Mouse (Mus musculus) limb, embryonic 15.5 days (tissue): Measurements from ENCODE around the gene Ddx19b. TPM values are rescaled to one million over a fixed set of nuclear protein-coding genes. Genes with fewer than 3 reads are reported as not detected.
A peak's percentile ranks its signal among the peaks of the same experiment; 100 is the strongest.

Source experiments
- ATAC-seq: fragments of 200-750 bp; cut with Nextera tagmentation; 2 replicates; pipeline ENCODE4 v1.8.0; 2017; ENCODE audit warnings: low read depth, moderate TSS enrichment; ENCODE audit not compliant: insufficient number of reproducible peaks, low FRiP score, low TSS enrichment
- H3K27ac ChIP-seq: fragments of 300-500 bp; sonication (generic); 2 replicates; pipeline ENCODE4 v1.5.1; 2015; ENCODE audit warnings: moderate library complexity, mild to moderate bottlenecking, inconsistent platforms
- H3K27me3 ChIP-seq: fragments of 300-500 bp; sonication (generic); 2 replicates; pipeline ENCODE4 v1.6.1; 2015; ENCODE audit warnings: inconsistent platforms
- H3K36me3 ChIP-seq: fragments of 300-500 bp; sonication (generic); 2 replicates; pipeline ENCODE4 v1.6.1; 2015; ENCODE audit warnings: inconsistent platforms
- H3K4me1 ChIP-seq: fragments of 300-500 bp; sonication (generic); 2 replicates; pipeline ENCODE4 v1.6.1; 2015; ENCODE audit warnings: inconsistent platforms
- H3K4me2 ChIP-seq: fragments of 300-500 bp; sonication (generic); 2 replicates; pipeline ENCODE4 v1.6.1; 2015; ENCODE audit warnings: mild to moderate bottlenecking, inconsistent platforms
- H3K4me3 ChIP-seq: fragments of 300-500 bp; sonication (generic); 2 replicates; pipeline ENCODE4 v1.5.1; 2015; ENCODE audit warnings: mild to moderate bottlenecking, inconsistent platforms
- H3K9ac ChIP-seq: fragments of 300-500 bp; sonication (generic); 2 replicates; pipeline ENCODE4 v1.6.1; 2015; ENCODE audit warnings: inconsistent platforms
- H3K9me3 ChIP-seq: fragments of 300-500 bp; sonication (generic); 2 replicates; pipeline ENCODE4 v1.6.1; 2016; ENCODE audit warnings: inconsistent platforms
- WGBS: fragments of 180-500 bp; shearing (Covaris S2); methylation state at CpG from one replicate; pipeline ENCODE4 v1.1.7; 2015; 5-methylcytosine and 5-hydroxymethylcytosine counted together
- polyA plus RNA-seq: library from polyadenylated mRNA; unstranded; fragments of >200 nt; fragmentation: Nextera tagmentation; extraction: Ambion mirVana; gene quantifications from 2 replicates; pipeline ENCODE4 v1.2.1, GENCODE M21; 2015

The Ddx19b gene
- polyA plus RNA-seq, 1 experiment from 2014 or later = 4.9 TPM

DNA sequence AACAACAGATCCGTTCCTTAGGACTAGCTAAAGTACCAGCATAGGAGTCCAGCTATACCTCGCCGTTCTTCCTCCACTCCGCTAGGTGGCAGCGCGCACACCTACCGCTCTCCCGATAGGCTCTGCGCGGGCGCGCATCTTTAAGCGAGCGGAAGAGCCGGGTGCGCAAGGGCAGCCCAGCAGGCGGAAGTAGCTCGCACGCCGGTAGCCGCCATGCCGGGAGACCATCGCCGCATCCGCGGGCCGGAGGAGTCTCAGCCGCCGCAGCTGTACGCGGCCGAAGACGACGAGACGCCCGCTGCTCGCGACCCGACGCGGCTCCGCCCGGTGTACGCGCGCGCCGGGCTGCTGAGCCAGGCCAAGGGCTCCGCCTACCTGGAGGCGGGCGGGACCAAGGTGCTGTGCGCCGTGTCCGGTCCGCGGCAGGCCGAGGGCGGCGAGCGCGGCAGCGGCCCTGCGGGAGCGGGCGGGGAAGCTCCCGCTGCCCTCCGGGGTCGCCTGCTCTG, 24.7 kb upstream of the Ddx19b start, which contains the start of gene Exosc6:
TSS of gene Exosc6 (plus strand) at position 182 of the 506 bp plus-strand sequence.
- Histone ChIP-seq H3K27me3 (no peaks in the 10 kb centered on the region), H3K4me1 (peaks cover 19% of the 10 kb centered on the region), H3K4me2 (peak within 1 kb of the TSS; percentile 89), H3K9me3 (no peaks in the 10 kb centered on the region), H3K36me3 (peaks cover 57% of the 10 kb centered on the region), H3K9ac (peak within 1 kb of the TSS; percentile 82), H3K4me3 (peak within 1 kb of the TSS; percentile 96), H3K27ac (peak within 1 kb of the TSS; percentile 86)
- peak; percentile 87 for ATAC-seq
- WGBS = under 1% methylated on average over 49 of the region's 68 CpGs

- WGBS = 67% methylated on average over 2 of the region's 2 CpGs
- peak overlapping the region; percentile 96; the same call in 1 of the 2 replicates for H3K4me3 ChIP-seq
- no peaks in the 10 kb centered on the region for H3K9me3 ChIP-seq
- no peak overlapping the region for H3K27ac ChIP-seq
- H3K27me3 ChIP-seq = no peaks in the 10 kb centered on the region
- peaks cover 15% of the 10 kb centered on the region for H3K4me1 ChIP-seq
- H3K9ac ChIP-seq = no peak overlapping the region
- no peak overlapping the region for H3K4me2 ChIP-seq
- H3K36me3 ChIP-seq = peaks cover 62% of the 10 kb centered on the region
- ATAC-seq = no peak
These were observed 24.1 kb upstream of the Ddx19b start for GRCm38 (mm10) chr8:111055661-111056060.

- WGBS = 91% methylated on average over 17 of the region's 17 CpGs
- no peak for ATAC-seq
- H3K9ac ChIP-seq = no peak overlapping the region
- H3K4me1 ChIP-seq = peaks cover 15% of the 10 kb centered on the region
- no peaks in the 10 kb centered on the region for H3K9me3 ChIP-seq
- H3K27ac ChIP-seq = no peak overlapping the region
- H3K4me2 ChIP-seq = no peak overlapping the region
- peaks cover 67% of the 10 kb centered on the region for H3K36me3 ChIP-seq
- H3K4me3 ChIP-seq = no peak overlapping the region
- no peaks in the 10 kb centered on the region for H3K27me3 ChIP-seq
These were observed 23.6 kb upstream of the Ddx19b start for GRCm38 (mm10) chr8:111055031-111055634.

DNA sequence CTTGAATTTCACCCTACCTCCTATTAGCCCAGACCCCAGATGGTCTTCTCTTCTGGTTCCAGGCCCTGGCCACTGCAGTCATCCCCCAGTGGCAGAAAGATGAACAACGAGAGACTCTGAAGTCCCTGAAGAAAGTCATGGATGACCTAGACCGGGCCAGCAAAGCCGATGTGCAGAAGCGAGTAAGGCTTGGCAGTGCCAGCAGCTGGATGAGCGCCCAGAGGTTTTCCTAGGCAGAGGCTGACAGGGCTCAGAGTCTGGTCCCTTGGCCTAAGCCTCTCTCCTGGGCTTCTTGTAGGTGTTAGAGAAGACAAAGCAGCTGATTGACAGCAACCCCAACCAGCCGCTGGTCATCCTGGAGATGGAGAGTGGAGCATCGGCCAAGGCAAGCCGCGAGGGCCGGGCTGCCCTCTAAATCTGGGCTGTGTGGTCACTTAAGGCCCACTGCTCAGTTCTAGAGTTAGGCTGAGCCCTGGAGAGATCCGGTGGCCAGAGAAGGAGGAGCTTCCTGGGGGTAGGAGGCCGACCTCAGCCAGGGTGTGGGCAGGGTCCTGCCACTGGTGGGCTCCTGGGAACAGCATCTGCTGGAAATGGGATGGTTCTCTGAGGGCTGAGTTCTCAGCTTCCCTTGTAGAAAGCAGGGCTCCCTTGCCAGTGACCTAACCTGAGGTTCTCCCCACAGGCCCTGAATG, 22.4 kb upstream of the Ddx19b start:
- Histone ChIP-seq H3K4me1 (peaks cover 12% of the 10 kb centered on the region), H3K27ac (no peak overlapping the region), H3K27me3 (no peaks in the 10 kb centered on the region), H3K9me3 (no peaks in the 10 kb centered on the region), H3K4me3 (no peak overlapping the region), H3K4me2 (no peak overlapping the region), H3K9ac (no peak overlapping the region), H3K36me3 (peaks cover 77% of the 10 kb centered on the region)
- ATAC-seq = no peak
- WGBS = 91% methylated on average over 12 of the region's 12 CpGs

DNA sequence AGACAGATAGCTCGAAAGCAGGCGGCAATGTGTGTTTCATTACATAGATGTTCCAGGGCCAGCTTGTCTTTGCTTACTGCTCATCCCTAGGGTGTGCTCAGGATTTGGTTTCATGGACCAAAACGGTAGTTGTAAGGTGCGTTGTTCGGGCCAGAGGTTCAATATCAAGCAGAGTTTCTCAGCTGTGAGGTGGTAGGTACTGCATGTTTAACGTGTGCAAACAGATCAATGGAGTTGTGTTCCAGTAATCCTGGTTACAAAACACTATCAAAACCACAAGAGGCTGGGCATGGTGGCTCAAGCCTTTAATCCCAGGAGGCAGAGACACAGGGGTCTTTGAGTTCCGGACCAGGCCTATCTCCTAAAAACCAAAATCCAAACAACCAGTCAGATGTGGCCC, 17.6 kb upstream of the Ddx19b start:
- no peak overlapping the region for H3K4me3 ChIP-seq
- no peaks in the 10 kb centered on the region for H3K27me3 ChIP-seq
- 94% methylated on average over 7 of the region's 7 CpGs for WGBS
- H3K9ac ChIP-seq = no peak overlapping the region
- H3K36me3 ChIP-seq = peaks cover 99% of the 10 kb centered on the region
- ATAC-seq = no peak
- H3K4me2 ChIP-seq = no peak overlapping the region
- no peak overlapping the region for H3K27ac ChIP-seq
- H3K4me1 ChIP-seq = no peaks in the 10 kb centered on the region
- no peaks in the 10 kb centered on the region for H3K9me3 ChIP-seq

DNA sequence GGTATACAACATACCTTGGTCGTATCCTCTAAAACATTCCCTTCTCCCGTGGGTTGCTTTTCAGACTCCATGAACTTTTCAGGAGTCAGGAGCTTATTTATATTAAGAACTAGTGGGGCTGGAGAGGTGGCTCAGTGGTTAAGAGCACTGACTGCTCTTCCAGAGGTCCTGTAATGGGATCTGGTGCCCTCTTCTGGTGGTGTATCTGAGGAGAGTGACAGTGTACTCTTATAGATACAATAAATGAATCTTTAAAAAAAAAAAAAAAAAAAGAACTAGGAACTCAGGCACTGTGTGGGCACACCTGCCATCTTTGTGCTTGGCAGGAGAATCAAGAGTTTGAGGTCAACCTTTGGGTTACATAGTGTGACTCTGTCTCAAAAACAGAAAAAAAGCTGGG, 17.1 kb upstream of the Ddx19b start:
- no peaks in the 10 kb centered on the region for H3K4me1 ChIP-seq
- ATAC-seq = no peak
- no peak overlapping the region for H3K9ac ChIP-seq
- peaks cover 99% of the 10 kb centered on the region for H3K36me3 ChIP-seq
- H3K4me3 ChIP-seq = no peak overlapping the region
- no peak overlapping the region for H3K27ac ChIP-seq
- H3K9me3 ChIP-seq = no peaks in the 10 kb centered on the region
- H3K4me2 ChIP-seq = no peak overlapping the region
- H3K27me3 ChIP-seq = no peaks in the 10 kb centered on the region
- 89% methylated on average over 2 of the region's 2 CpGs for WGBS

DNA sequence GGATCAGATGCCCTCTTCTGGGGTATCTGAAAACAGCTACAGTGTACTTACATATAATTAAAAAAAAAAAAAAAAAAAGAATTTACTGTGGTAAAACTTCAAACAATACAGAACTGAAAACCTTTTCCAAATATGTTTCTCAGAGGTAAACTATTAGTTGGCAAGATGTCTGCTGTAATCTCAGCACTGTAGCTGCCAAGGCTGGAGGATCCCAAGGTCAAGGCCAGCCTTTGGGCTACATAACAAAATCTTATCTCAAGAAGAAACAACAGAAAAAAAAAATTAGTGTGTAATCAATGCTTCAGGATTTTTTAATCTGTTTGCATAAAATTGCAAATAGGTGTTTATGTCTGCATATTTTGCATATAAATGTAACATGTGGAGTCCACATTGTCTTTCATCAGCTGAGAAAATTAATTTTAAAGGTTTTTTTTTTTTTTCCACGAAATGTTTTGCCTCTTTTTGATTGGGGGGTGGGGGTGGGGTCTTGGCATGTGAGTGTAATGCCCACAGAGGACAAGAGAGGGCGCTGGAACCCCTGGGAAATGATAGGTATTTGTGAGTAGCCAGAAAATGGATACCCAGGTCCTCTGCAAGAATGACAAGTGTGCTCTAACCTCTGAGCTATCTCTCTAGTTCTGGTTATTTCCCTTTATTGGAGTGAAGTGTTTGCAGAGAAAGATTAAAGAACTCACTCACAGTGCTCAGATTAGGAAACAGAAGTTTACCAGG, 12.6 kb upstream of the Ddx19b start:
- WGBS = 45% methylated on average over 2 of the region's 2 CpGs
- H3K4me2 ChIP-seq = no peak overlapping the region
- no peak overlapping the region for H3K9ac ChIP-seq
- no peaks in the 10 kb centered on the region for H3K27me3 ChIP-seq
- no peak for ATAC-seq
- H3K27ac ChIP-seq = no peak overlapping the region
- H3K9me3 ChIP-seq = no peaks in the 10 kb centered on the region
- H3K36me3 ChIP-seq = peaks cover 96% of the 10 kb centered on the region
- no peaks in the 10 kb centered on the region for H3K4me1 ChIP-seq
- H3K4me3 ChIP-seq = no peak overlapping the region

DNA sequence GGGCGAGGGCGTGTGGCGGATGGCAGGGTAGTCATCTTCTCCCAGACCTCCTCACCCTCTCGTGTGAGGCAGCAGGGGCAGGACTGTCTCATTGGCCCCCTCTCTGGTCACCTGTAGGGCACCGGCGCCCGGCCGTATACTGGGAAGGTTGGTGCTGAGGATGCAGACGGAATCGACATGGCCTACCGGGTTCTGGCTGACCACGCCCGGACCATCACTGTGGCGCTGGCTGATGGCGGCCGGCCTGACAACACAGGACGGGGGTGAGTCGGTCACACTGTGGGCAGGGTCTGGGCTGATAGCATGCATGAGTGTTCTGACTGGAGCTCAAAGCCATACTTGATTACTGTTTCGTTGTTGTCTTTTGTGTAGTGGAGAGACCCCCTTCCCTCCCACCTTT, 11.0 kb upstream of the Ddx19b start:
- ATAC-seq = 0 out of 2 replicates have a peak, but pooled peaks have one; percentile 30
- Histone ChIP-seq H3K9ac (no peak overlapping the region), H3K27me3 (no peaks in the 10 kb centered on the region), H3K4me2 (no peak overlapping the region), H3K4me1 (no peaks in the 10 kb centered on the region), H3K27ac (no peak overlapping the region), H3K9me3 (no peaks in the 10 kb centered on the region), H3K4me3 (no peak overlapping the region), H3K36me3 (peaks cover 95% of the 10 kb centered on the region)
- 90% methylated on average over 19 of the region's 19 CpGs for WGBS

- H3K27ac ChIP-seq = no peak overlapping the region
- no peak overlapping the region for H3K4me3 ChIP-seq
- WGBS = 89% methylated on average over 15 of the region's 15 CpGs
- peaks cover 1% of the 10 kb centered on the region for H3K27me3 ChIP-seq
- peaks cover 46% of the 10 kb centered on the region for H3K36me3 ChIP-seq
- H3K4me2 ChIP-seq = no peak overlapping the region
- H3K9me3 ChIP-seq = no peaks in the 10 kb centered on the region
- H3K4me1 ChIP-seq = peaks cover 21% of the 10 kb centered on the region
- ATAC-seq = no peak
- H3K9ac ChIP-seq = no peak overlapping the region
These were observed 5.0 kb upstream of the Ddx19b start for GRCm38 (mm10) chr8:111036591-111036990.

- peaks cover 26% of the 10 kb centered on the region for H3K36me3 ChIP-seq
- peaks cover 21% of the 10 kb centered on the region for H3K4me1 ChIP-seq
- peak overlapping the region; percentile 68 for H3K4me3 ChIP-seq
- peak overlapping the region; percentile 65 for H3K9ac ChIP-seq
- H3K27ac ChIP-seq = peak overlapping the region; percentile 76
- peaks cover 4% of the 10 kb centered on the region for H3K27me3 ChIP-seq
- no peaks in the 10 kb centered on the region for H3K9me3 ChIP-seq
- 19% methylated on average over 12 of the region's 12 CpGs for WGBS
- no peak for ATAC-seq
- H3K4me2 ChIP-seq = peak overlapping the region; percentile 57
These were observed 2.7 kb upstream of the Ddx19b start for GRCm38 (mm10) chr8:111034276-111034675.

- Histone ChIP-seq H3K9me3 (no peaks in the 10 kb centered on the region), H3K4me1 (peaks cover 21% of the 10 kb centered on the region), H3K4me2 (peak overlapping the region; percentile 57), H3K4me3 (peak overlapping the region; percentile 68), H3K27ac (peak overlapping the region; percentile 76), H3K27me3 (peaks cover 4% of the 10 kb centered on the region), H3K36me3 (peaks cover 20% of the 10 kb centered on the region), H3K9ac (peak overlapping the region; percentile 65)
- ATAC-seq = peak; percentile 98
- 5% methylated on average over 37 of the region's 37 CpGs for WGBS
These were observed 2.1 kb upstream of the Ddx19b start for GRCm38 (mm10) chr8:111033482-111034215.
